Mouse (Mus musculus) CH12.LX (cell line): Measurements from ENCODE around the gene Arhgap6. TPM values are rescaled to one million over a fixed set of nuclear protein-coding genes. Genes with fewer than 3 reads are reported as not detected.

Source experiments
- DNase-seq: peaks from one replicate; pipeline ENCODE4 v3.0.0-alpha.2; 2013; ENCODE audit errors: extremely low read depth
- H3K27ac ChIP-seq: 2 replicates; pipeline ENCODE4 v1.5.1; 2012; ENCODE audit warnings: low read depth, mild to moderate bottlenecking, control low read depth, moderate library complexity; ENCODE audit not compliant: insufficient read depth
- H3K27me3 ChIP-seq: replicated peaks from 2 replicates; pipeline ENCODE3; 2012; ENCODE audit warnings: inconsistent platforms
- H3K36me3 ChIP-seq, 2 experiments: replicated peaks in 1 of 2; 2 replicates each; pipeline versions ENCODE3 to v1.6.1; 2012; ENCODE audit warnings: inconsistent platforms in 1 of 2, low read length in 1 of 2, mild to moderate bottlenecking in 1 of 2, mixed read lengths in 1 of 2, moderate library complexity in 1 of 2; ENCODE audit not compliant: control insufficient read depth in 1 of 2, insufficient read depth in 1 of 2
- H3K4me1 ChIP-seq, 2 experiments: 2 replicates each; pipeline ENCODE4 v1.6.1; 2012; ENCODE audit warnings: inconsistent platforms in 1 of 2, moderate library complexity in 1 of 2; ENCODE audit not compliant: insufficient read depth in 2 of 2, control insufficient read depth in 1 of 2
- H3K4me2 ChIP-seq: 2 replicates; pipeline ENCODE4 v1.6.1; 2012; ENCODE audit warnings: low read depth, mild to moderate bottlenecking, control low read depth; ENCODE audit not compliant: poor library complexity, insufficient read depth, severe bottlenecking
- H3K4me3 ChIP-seq, 3 experiments: fragments of 150-350 bp in 1 of 3; sonication (generic) in 1 of 3; replicated peaks in 1 of 3; 2 replicates each; pipeline versions ENCODE3 to v1.5.1; 2011 to 2012; ENCODE audit warnings: low read depth in 2 of 3, low read length in 2 of 3, mild to moderate bottlenecking in 2 of 3, moderate library complexity in 2 of 3, control low read depth in 1 of 3, improper control_type of control experiment in 1 of 3, inconsistent platforms in 1 of 3, mixed read lengths in 1 of 3; ENCODE audit not compliant: poor library complexity in 1 of 3
- H3K79me2 ChIP-seq: replicated peaks from 2 replicates; pipeline ENCODE4 v1.6.1; 2012; ENCODE audit warnings: mild to moderate bottlenecking, moderate library complexity; ENCODE audit not compliant: control insufficient read depth, poor library complexity, insufficient read depth, severe bottlenecking; ENCODE audit errors: extremely low read depth
- H3K9ac ChIP-seq: 2 replicates; pipeline ENCODE4 v1.6.1; 2012; ENCODE audit warnings: low read depth, mild to moderate bottlenecking, control low read depth, moderate library complexity; ENCODE audit not compliant: insufficient read depth
- H3K9me3 ChIP-seq: replicated peaks from 2 replicates; pipeline ENCODE3; 2012; ENCODE audit warnings: low read length, inconsistent platforms, mixed read lengths
- E2F4 ChIP-seq: IDR thresholded peaks from 2 replicates; pipeline ENCODE4 v1.6.1; 2011; ENCODE audit warnings: low read depth, low read length, improper control_type of control experiment; ENCODE audit not compliant: insufficient replicate concordance
- ELF1 ChIP-seq: IDR thresholded peaks from 2 replicates; pipeline ENCODE4 v1.6.1; 2014; ENCODE audit warnings: low read depth, mild to moderate bottlenecking, inconsistent platforms, low read length, improper control_type of control experiment
- ETS1 ChIP-seq: conservative IDR thresholded peaks from 2 replicates; pipeline ENCODE4 v1.6.1; 2012; ENCODE audit warnings: low read depth, mild to moderate bottlenecking, inconsistent platforms, low read length, improper control_type of control experiment, moderate library complexity
- GABPA ChIP-seq: IDR thresholded peaks from 2 replicates; pipeline ENCODE4 v1.6.1; 2012; ENCODE audit warnings: low read depth, low read length, improper control_type of control experiment, inconsistent platforms; ENCODE audit not compliant: insufficient replicate concordance
- JUND ChIP-seq: conservative IDR thresholded peaks from 2 replicates; pipeline ENCODE4 v1.6.1; 2011; ENCODE audit warnings: low read depth, low read length, improper control_type of control experiment
- MAFK ChIP-seq: IDR thresholded peaks from 2 replicates; pipeline ENCODE4 v1.6.1; 2011; ENCODE audit warnings: low read length, improper control_type of control experiment; ENCODE audit not compliant: insufficient replicate concordance
- MEF2A ChIP-seq: IDR thresholded peaks from 2 replicates; pipeline ENCODE4 v1.6.1; 2014; ENCODE audit warnings: low read depth, mild to moderate bottlenecking, inconsistent platforms, low read length, improper control_type of control experiment, borderline replicate concordance
- NELFE ChIP-seq: IDR thresholded peaks from 2 replicates; pipeline ENCODE4 v1.6.1; 2011; ENCODE audit warnings: low read depth, low read length, improper control_type of control experiment
- NRF1 ChIP-seq: IDR thresholded peaks from 2 replicates; pipeline ENCODE4 v1.6.1; 2014; ENCODE audit warnings: low read depth, mild to moderate bottlenecking, inconsistent platforms, low read length, improper control_type of control experiment, moderate library complexity
- POLR2A ChIP-seq: IDR thresholded peaks from 2 replicates; pipeline ENCODE4 v1.6.1; 2011; ENCODE audit warnings: low read depth, mild to moderate bottlenecking, improper control_type of control experiment, low read length
- POLR2AphosphoS2 ChIP-seq: IDR thresholded peaks from 2 replicates; pipeline ENCODE4 v1.6.1; 2011; ENCODE audit warnings: low read depth, low read length, improper control_type of control experiment
- RAD21 ChIP-seq: IDR thresholded peaks from 2 replicates; pipeline ENCODE4 v1.6.1; 2011; ENCODE audit warnings: low read depth, mild to moderate bottlenecking, low read length, improper control_type of control experiment, moderate library complexity
- SIN3A ChIP-seq: IDR thresholded peaks from 2 replicates; pipeline ENCODE4 v1.6.1; 2012; ENCODE audit warnings: low read length, improper control_type of control experiment, inconsistent platforms
- ZC3H11A ChIP-seq: IDR thresholded peaks from 2 replicates; pipeline ENCODE4 v1.6.1; 2012; ENCODE audit warnings: low read depth, mild to moderate bottlenecking, inconsistent platforms, low read length, improper control_type of control experiment
- ZMIZ1 ChIP-seq: IDR thresholded peaks from 2 replicates; pipeline ENCODE4 v1.6.1; 2012; ENCODE audit warnings: low read depth, mild to moderate bottlenecking, inconsistent platforms, low read length, improper control_type of control experiment
- dilution Hi-C: fragments of 300-500 bp; cut with MboI; formaldehyde crosslinking; loops from 2 replicates; pipeline ENCODE4 v1.14.3; 2020; ENCODE audit warnings: low sequenced_read_pairs; ENCODE audit not compliant: extremely low pct_unique_long_range_greater_than_20kb, extremely low pct_ligation_motif_present
- in situ Hi-C: fragments of 300-500 bp; cut with MboI; formaldehyde crosslinking; loops from 3 replicates; pipeline ENCODE4 v1.14.3; 2019; ENCODE audit warnings: low sequenced_read_pairs, low pct_ligation_motif_present, low pct_unique_long_range_greater_than_20kb, mixed read lengths
- polyA plus RNA-seq: library from polyadenylated mRNA; unstranded; fragments of >175 nt; gene quantifications from 2 replicates; pipeline ENCODE4 v1.2.1, GENCODE M21; 2012; ENCODE audit warnings: low read depth; ENCODE audit not compliant: insufficient read length
- total RNA-seq, 2 experiments: library from RNA; depleted of rRNA; stranded (reverse); fragments of 300-350 nt in 1 of 2; fragments of >200 nt in 1 of 2; gene quantifications; 2 replicates each; pipeline ENCODE4 v1.2.3; 2012 to 2014

Gene Arhgap6
- total and polyA plus RNA-seq, 3 experiments = 0.13 to 0.47 (median 0.46) TPM

- Histone ChIP-seq H3K9ac (no peak overlapping the region), H3K4me3 (no peak overlapping the region), H3K79me2 (no peaks in the 10 kb centered on the region), H3K4me2 (no peak overlapping the region), H3K36me3 (no peaks in the 10 kb centered on the region), H3K27me3 (no peaks in the 10 kb centered on the region), H3K27ac (no peak overlapping the region), H3K9me3 (no peaks in the 10 kb centered on the region), H3K4me1 (no peaks in the 10 kb centered on the region)
- in situ Hi-C loops (no loop called here), dilution Hi-C loops (no loop called here)
- TF ChIP-seq E2F4 (no peak), ZMIZ1 (no peak), NRF1 (no peak), POLR2AphosphoS2 (no peak), ETS1 (no peak)
- no peak for DNase-seq
These were observed 108.7 kb downstream of the Arhgap6 start for GRCm38 (mm10) chrX:168903557-168903956.

- TF ChIP-seq JUND = no peak
- TF ChIP-seq ELF1 = no peak
- no peak for TF ChIP-seq RAD21
- no peak for TF ChIP-seq MEF2A
- no peak for TF ChIP-seq MAFK
- TF ChIP-seq ZC3H11A = no peak
- no peak for TF ChIP-seq GABPA
- no peak for TF ChIP-seq POLR2A
- TF ChIP-seq SIN3A = no peak
- TF ChIP-seq ZMIZ1 = no peak
- no peak for TF ChIP-seq ETS1
- no peak for TF ChIP-seq NELFE
- no peak for TF ChIP-seq POLR2AphosphoS2
- Histone ChIP-seq H3K4me1 (no peaks in the 10 kb centered on the region), H3K27ac (no peak overlapping the region), H3K9me3 (no peaks in the 10 kb centered on the region), H3K27me3 (no peaks in the 10 kb centered on the region), H3K4me2 (no peak overlapping the region), H3K9ac (no peak overlapping the region), H3K79me2 (no peaks in the 10 kb centered on the region), H3K36me3 (no peaks in the 10 kb centered on the region), H3K4me3 (no peak overlapping the region)
- in situ Hi-C loops (no loop called here), dilution Hi-C loops (no loop called here)
- no peak for DNase-seq
These were observed 109.2 kb downstream of the Arhgap6 start for GRCm38 (mm10) chrX:168904086-168904485.
